19 mouse cellular contexts compared by ENCODE assay signal in genomic region chr5:103499305-103499704, GRCm38 (mm10).
DNase-seq lines count a peak whose midpoint lies in the region; ATAC-seq and TF ChIP-seq lines count a peak whose summit lies in the region.
"Had no signal": no experiment of that assay in that cellular context is flagged by ENCODE, and none has a peak within 500 bp of the region (broad histone marks: within the 10 kb centered on the region; RNA-seq: fewer than 3 reads in every experiment).

No protein-coding gene starts in this region.

- no peaks in the 10 kb centered on the region for H3K27me3 ChIP-seq in lung, embryonic 14.5 days (ENCODE audit: insufficient read depth, low read length)
- H3K27me3 ChIP-seq in embryonic facial prominence, embryonic 14.5 days (replicated peaks; ENCODE audit: control insufficient read depth, insufficient read depth, low read length): no peaks in the 10 kb centered on the region
- H3K27me3 ChIP-seq: hindbrain, embryonic 13.5 days; Patski had no signal

- H3K4me2 ChIP-seq in lung, embryonic 14.5 days: no peak overlapping the region
- H3K4me2 ChIP-seq in embryonic facial prominence, embryonic 14.5 days (ENCODE audit: low read depth, low read length): no peak overlapping the region
- H3K4me2 ChIP-seq: heart, embryonic 11.5 days; hindbrain, embryonic 13.5 days had no signal

- H3K9me3 ChIP-seq in lung, embryonic 14.5 days (ENCODE audit: low read depth, low read length): no peaks in the 10 kb centered on the region
- no peaks in the 10 kb centered on the region for H3K9me3 ChIP-seq in embryonic facial prominence, embryonic 14.5 days (ENCODE audit: control insufficient read depth, low read length)
- H3K9me3 ChIP-seq: hindbrain, embryonic 13.5 days had no signal

- peak; percentile 37 for DNase-seq in lung, embryonic 14.5 days
- no peak for DNase-seq in lung, postnatal 4 days
- peak; percentile 50 for DNase-seq in Muller cell, postnatal 12 days (ENCODE audit: inconsistent ontology term)
- peak; percentile 49 for DNase-seq in embryonic facial prominence, embryonic 14.5 days (ENCODE audit: low spot score)
- peak; percentile 8 for DNase-seq in lung, postnatal 10 days
- DNase-seq: adrenal gland, postnatal 25 days; cerebellum, adult 8-10 months; heart, postnatal 14 days; kidney, adult 11 months; thymus, postnatal 4 days had no signal

- H3K27ac ChIP-seq in lung, embryonic 14.5 days (ENCODE audit: low read depth): no peak overlapping the region
- H3K27ac ChIP-seq in embryonic facial prominence, embryonic 14.5 days (replicated peaks; ENCODE audit: low read depth, low read length): no peak overlapping the region
- H3K27ac ChIP-seq: hindbrain, embryonic 13.5 days; kidney, postnatal 0 days had no signal

- WGBS in lung, embryonic 14.5 days: 6% methylated on average over 6 of the region's 6 CpGs
- 24% methylated on average over 6 of the region's 6 CpGs for WGBS in embryonic facial prominence, embryonic 14.5 days

- 0 out of 2 replicates have a peak, but pooled peaks cover 6% of the 10 kb centered on the region for H3K36me3 ChIP-seq in lung, embryonic 14.5 days (ENCODE audit: insufficient read depth)
- H3K36me3 ChIP-seq in embryonic facial prominence, embryonic 14.5 days (ENCODE audit: control insufficient read depth, insufficient read depth, low read length): peaks cover 9% of the 10 kb centered on the region; the same call in 1 of the 2 replicates

- H3K4me1 ChIP-seq in lung, embryonic 14.5 days (ENCODE audit: insufficient read depth): peaks cover 6% of the 10 kb centered on the region; the same call in 1 of the 2 replicates
- H3K4me1 ChIP-seq in embryonic facial prominence, embryonic 14.5 days (ENCODE audit: control insufficient read depth, insufficient read depth, low read length): 0 out of 2 replicates have a peak, but pooled peaks cover 3% of the 10 kb centered on the region
- H3K4me1 ChIP-seq: hindbrain, embryonic 13.5 days had no signal

- H3K4me3 ChIP-seq in lung, embryonic 14.5 days (ENCODE audit: low read depth, low read length): no peak overlapping the region
- no peak overlapping the region for H3K4me3 ChIP-seq in embryonic facial prominence, embryonic 14.5 days (ENCODE audit: low read depth, low read length)
- H3K4me3 ChIP-seq: hindbrain, embryonic 13.5 days had no signal

- TF ChIP-seq CTCF in lung, embryonic 14.5 days (IDR thresholded peaks at IDR 0.05; ENCODE audit: low read depth): no peak

- peak; percentile 68 for ATAC-seq in lung, embryonic 14.5 days (ENCODE audit: insufficient read depth)
- peak; percentile 53; the same call in 1 of the 2 replicates for ATAC-seq in embryonic facial prominence, embryonic 14.5 days (ENCODE audit: low read depth)
- ATAC-seq in granulocyte monocyte progenitor cell, adult 5-6 weeks (replicated peaks; ENCODE audit: poor library complexity, severe bottlenecking): no peak
- ATAC-seq in megakaryocyte-erythroid progenitor cell, adult 5-6 weeks (replicated peaks; ENCODE audit: low FRiP score, low TSS enrichment, poor library complexity, severe bottlenecking): no peak
- ATAC-seq in inflammation-experienced regulatory T-cells, adult 6 months: no peak
- ATAC-seq: activated CD4-positive, CD25-positive, alpha-beta regulatory T cell, adult 4 months; forebrain, embryonic 14.5 days; Patski had no signal

- no peak overlapping the region for H3K9ac ChIP-seq in lung, embryonic 14.5 days
- no peak overlapping the region for H3K9ac ChIP-seq in embryonic facial prominence, embryonic 14.5 days (ENCODE audit: low read depth, low read length)
- H3K9ac ChIP-seq: hindbrain, embryonic 13.5 days had no signal

Comparison
In these comparisons a context has a peak if more than half of its experiments do, and no peak if none do; other contexts are left out.
1. DNase-seq: peak in lung, embryonic 14.5 days (single experiment), Muller cell, postnatal 12 days (single experiment), embryonic facial prominence, embryonic 14.5 days (single experiment) and lung, postnatal 10 days (single experiment); none in lung, postnatal 4 days (0 of 2).
2. ATAC-seq: peak in lung, embryonic 14.5 days (single experiment) and embryonic facial prominence, embryonic 14.5 days (single experiment); none in granulocyte monocyte progenitor cell, adult 5-6 weeks (single experiment), megakaryocyte-erythroid progenitor cell, adult 5-6 weeks (single experiment) and inflammation-experienced regulatory T-cells, adult 6 months (single experiment).